Mouse (Mus musculus) CH12.LX (cell line): ENCODE results near the gene Alkbh8. TPM values are rescaled to one million over a fixed set of nuclear protein-coding genes. Genes with fewer than 3 reads are reported as not detected.

ENCODE experiments used
- DNase-seq: peaks from one replicate; pipeline ENCODE4 v3.0.0-alpha.2; 2013; ENCODE audit errors: extremely low read depth
- H3K27ac ChIP-seq: 2 replicates; pipeline ENCODE4 v1.5.1; 2012; ENCODE audit warnings: low read depth, mild to moderate bottlenecking, control low read depth, moderate library complexity; ENCODE audit not compliant: insufficient read depth
- H3K27me3 ChIP-seq: replicated peaks from 2 replicates; pipeline ENCODE3; 2012; ENCODE audit warnings: inconsistent platforms
- H3K36me3 ChIP-seq, 2 experiments: replicated peaks in 1 of 2; 2 replicates each; pipeline versions ENCODE3 to v1.6.1; 2012; ENCODE audit warnings: inconsistent platforms in 1 of 2, low read length in 1 of 2, mild to moderate bottlenecking in 1 of 2, mixed read lengths in 1 of 2, moderate library complexity in 1 of 2; ENCODE audit not compliant: control insufficient read depth in 1 of 2, insufficient read depth in 1 of 2
- H3K4me1 ChIP-seq, 2 experiments: 2 replicates each; pipeline ENCODE4 v1.6.1; 2012; ENCODE audit warnings: inconsistent platforms in 1 of 2, moderate library complexity in 1 of 2; ENCODE audit not compliant: insufficient read depth in 2 of 2, control insufficient read depth in 1 of 2
- H3K4me2 ChIP-seq: 2 replicates; pipeline ENCODE4 v1.6.1; 2012; ENCODE audit warnings: low read depth, mild to moderate bottlenecking, control low read depth; ENCODE audit not compliant: poor library complexity, insufficient read depth, severe bottlenecking
- H3K4me3 ChIP-seq, 3 experiments: fragments of 150-350 bp in 1 of 3; sonication (generic) in 1 of 3; replicated peaks in 1 of 3; 2 replicates each; pipeline versions ENCODE3 to v1.5.1; 2011 to 2012; ENCODE audit warnings: low read depth in 2 of 3, low read length in 2 of 3, mild to moderate bottlenecking in 2 of 3, moderate library complexity in 2 of 3, control low read depth in 1 of 3, improper control_type of control experiment in 1 of 3, inconsistent platforms in 1 of 3, mixed read lengths in 1 of 3; ENCODE audit not compliant: poor library complexity in 1 of 3
- H3K79me2 ChIP-seq: replicated peaks from 2 replicates; pipeline ENCODE4 v1.6.1; 2012; ENCODE audit warnings: mild to moderate bottlenecking, moderate library complexity; ENCODE audit not compliant: control insufficient read depth, poor library complexity, insufficient read depth, severe bottlenecking; ENCODE audit errors: extremely low read depth
- H3K9ac ChIP-seq: 2 replicates; pipeline ENCODE4 v1.6.1; 2012; ENCODE audit warnings: low read depth, mild to moderate bottlenecking, control low read depth, moderate library complexity; ENCODE audit not compliant: insufficient read depth
- H3K9me3 ChIP-seq: replicated peaks from 2 replicates; pipeline ENCODE3; 2012; ENCODE audit warnings: low read length, inconsistent platforms, mixed read lengths
- CHD1 ChIP-seq: IDR thresholded peaks from 2 replicates; pipeline ENCODE4 v1.6.1; 2012; ENCODE audit warnings: low read depth, low read length, improper control_type of control experiment, inconsistent platforms
- CTCF ChIP-seq, 2 experiments: IDR thresholded peaks in 1 of 2; conservative IDR thresholded peaks in 1 of 2; 2 replicates each; pipeline ENCODE4 v1.5.1; 2011 to 2012; ENCODE audit warnings: low read depth in 2 of 2, low read length in 2 of 2, improper control_type of control experiment in 1 of 2, inconsistent platforms in 1 of 2, mild to moderate bottlenecking in 1 of 2, moderate library complexity in 1 of 2
- E2F4 ChIP-seq: IDR thresholded peaks from 2 replicates; pipeline ENCODE4 v1.6.1; 2011; ENCODE audit warnings: low read depth, low read length, improper control_type of control experiment; ENCODE audit not compliant: insufficient replicate concordance
- GABPA ChIP-seq: IDR thresholded peaks from 2 replicates; pipeline ENCODE4 v1.6.1; 2012; ENCODE audit warnings: low read depth, low read length, improper control_type of control experiment, inconsistent platforms; ENCODE audit not compliant: insufficient replicate concordance
- KAT2A ChIP-seq: IDR thresholded peaks from 2 replicates; pipeline ENCODE4 v1.6.1; 2012; ENCODE audit warnings: low read length, improper control_type of control experiment, inconsistent platforms; ENCODE audit not compliant: insufficient replicate concordance
- MAFK ChIP-seq: IDR thresholded peaks from 2 replicates; pipeline ENCODE4 v1.6.1; 2011; ENCODE audit warnings: low read length, improper control_type of control experiment; ENCODE audit not compliant: insufficient replicate concordance
- MEF2A ChIP-seq: IDR thresholded peaks from 2 replicates; pipeline ENCODE4 v1.6.1; 2014; ENCODE audit warnings: low read depth, mild to moderate bottlenecking, inconsistent platforms, low read length, improper control_type of control experiment, borderline replicate concordance
- NELFE ChIP-seq: IDR thresholded peaks from 2 replicates; pipeline ENCODE4 v1.6.1; 2011; ENCODE audit warnings: low read depth, low read length, improper control_type of control experiment
- NRF1 ChIP-seq: IDR thresholded peaks from 2 replicates; pipeline ENCODE4 v1.6.1; 2014; ENCODE audit warnings: low read depth, mild to moderate bottlenecking, inconsistent platforms, low read length, improper control_type of control experiment, moderate library complexity
- PAX5 ChIP-seq: IDR thresholded peaks from 2 replicates; pipeline ENCODE4 v1.6.1; 2012; ENCODE audit warnings: low read length, inconsistent platforms, mixed read lengths
- POLR2A ChIP-seq: IDR thresholded peaks from 2 replicates; pipeline ENCODE4 v1.6.1; 2011; ENCODE audit warnings: low read depth, mild to moderate bottlenecking, improper control_type of control experiment, low read length
- POLR2AphosphoS2 ChIP-seq: IDR thresholded peaks from 2 replicates; pipeline ENCODE4 v1.6.1; 2011; ENCODE audit warnings: low read depth, low read length, improper control_type of control experiment
- RCOR1 ChIP-seq: conservative IDR thresholded peaks from 2 replicates; pipeline ENCODE4 v1.6.1; 2012; ENCODE audit warnings: low read depth, mild to moderate bottlenecking, inconsistent platforms, low read length, improper control_type of control experiment
- SMC3 ChIP-seq: IDR thresholded peaks from 2 replicates; pipeline ENCODE4 v1.6.1; 2011; ENCODE audit warnings: low read depth, low read length, improper control_type of control experiment
- TCF12 ChIP-seq: IDR thresholded peaks from 2 replicates; pipeline ENCODE4 v1.6.1; 2014; ENCODE audit warnings: low read depth, mild to moderate bottlenecking, inconsistent platforms, low read length, improper control_type of control experiment
- ZKSCAN1 ChIP-seq: IDR thresholded peaks from 2 replicates; pipeline ENCODE4 v1.6.1; 2012; ENCODE audit warnings: low read depth, inconsistent platforms, low read length, improper control_type of control experiment, borderline replicate concordance
- ZMIZ1 ChIP-seq: IDR thresholded peaks from 2 replicates; pipeline ENCODE4 v1.6.1; 2012; ENCODE audit warnings: low read depth, mild to moderate bottlenecking, inconsistent platforms, low read length, improper control_type of control experiment
- ZNF384 ChIP-seq: IDR thresholded peaks from 2 replicates; pipeline ENCODE4 v1.6.1; 2012; ENCODE audit warnings: low read depth, low read length, improper control_type of control experiment, inconsistent platforms
- dilution Hi-C: fragments of 300-500 bp; cut with MboI; formaldehyde crosslinking; loops from 2 replicates; pipeline ENCODE4 v1.14.3; 2020; ENCODE audit warnings: low sequenced_read_pairs; ENCODE audit not compliant: extremely low pct_unique_long_range_greater_than_20kb, extremely low pct_ligation_motif_present
- in situ Hi-C: fragments of 300-500 bp; cut with MboI; formaldehyde crosslinking; loops from 3 replicates; pipeline ENCODE4 v1.14.3; 2019; ENCODE audit warnings: low sequenced_read_pairs, low pct_ligation_motif_present, low pct_unique_long_range_greater_than_20kb, mixed read lengths
- polyA plus RNA-seq: library from polyadenylated mRNA; unstranded; fragments of >175 nt; gene quantifications from 2 replicates; pipeline ENCODE4 v1.2.1, GENCODE M21; 2012; ENCODE audit warnings: low read depth; ENCODE audit not compliant: insufficient read length
- total RNA-seq, 2 experiments: library from RNA; depleted of rRNA; stranded (reverse); fragments of 300-350 nt in 1 of 2; fragments of >200 nt in 1 of 2; gene quantifications; 2 replicates each; pipeline ENCODE4 v1.2.3; 2012 to 2014

Alkbh8 gene
- total and polyA plus RNA-seq, 3 experiments: 10.1 to 13.9 (median 12.0) TPM

GRCm38 (mm10) chr9:3345136-3345535 is 10.2 kb downstream of the Alkbh8 start:
- DNase-seq: no peak
- TF ChIP-seq PAX5 (no peak), MAFK (no peak), ZMIZ1 (no peak), POLR2AphosphoS2 (no peak), CTCF (conservative IDR thresholded peaks at IDR 0.05 in 1 of 2, IDR thresholded peaks at IDR 0.05 in 1 of 2; ENCODE audit: low read depth in 2 of 2, low read length in 2 of 2) (no peak), RCOR1 (no peak), KAT2A (no peak), TCF12 (no peak), NELFE (no peak), ZKSCAN1 (no peak), E2F4 (no peak), SMC3 (no peak), CHD1 (no peak), ZNF384 (no peak), NRF1 (no peak)
- Histone ChIP-seq H3K79me2 (no peaks in the 10 kb centered on the region), H3K4me2 (no peak overlapping the region), H3K9me3 (no peaks in the 10 kb centered on the region), H3K27ac (no peak overlapping the region), H3K9ac (no peak overlapping the region), H3K4me1 (peaks cover 0 to 5% of the 10 kb centered on the region in 2 experiments; a peak in 1 of 4 replicates), H3K27me3 (no peaks in the 10 kb centered on the region), H3K4me3 (no peak overlapping the region), H3K36me3 (peaks cover 27 to 57% of the 10 kb centered on the region in 2 experiments)
- dilution Hi-C loops (no loop called here), in situ Hi-C loops (no loop called here)

GRCm38 (mm10) chr9:3345967-3346366 is 11.0 kb downstream of the Alkbh8 start:
- peaks cover 31 to 59% of the 10 kb centered on the region in 2 experiments for H3K36me3 ChIP-seq
- TF ChIP-seq CHD1: no peak
- TF ChIP-seq GABPA: no peak
- TF ChIP-seq MEF2A: no peak
- TF ChIP-seq POLR2A: no peak
- TF ChIP-seq SMC3: no peak
- dilution Hi-C loops: no loop called here

More at GRCm38 (mm10) chr9:3345967-3346366, 11.0 kb downstream of the Alkbh8 start:
- Histone ChIP-seq H3K4me3 (no peak overlapping the region), H3K4me1 (no peaks in the 10 kb centered on the region), H3K9ac (no peak overlapping the region), H3K9me3 (no peaks in the 10 kb centered on the region), H3K27ac (no peak overlapping the region), H3K4me2 (no peak overlapping the region), H3K79me2 (no peaks in the 10 kb centered on the region), H3K27me3 (no peaks in the 10 kb centered on the region)
- no peak for DNase-seq
- in situ Hi-C loops: no loop called here
